Mouse (Mus musculus): Measurements from ENCODE around the gene Prdm5.

The Prdm5 gene

DNA sequence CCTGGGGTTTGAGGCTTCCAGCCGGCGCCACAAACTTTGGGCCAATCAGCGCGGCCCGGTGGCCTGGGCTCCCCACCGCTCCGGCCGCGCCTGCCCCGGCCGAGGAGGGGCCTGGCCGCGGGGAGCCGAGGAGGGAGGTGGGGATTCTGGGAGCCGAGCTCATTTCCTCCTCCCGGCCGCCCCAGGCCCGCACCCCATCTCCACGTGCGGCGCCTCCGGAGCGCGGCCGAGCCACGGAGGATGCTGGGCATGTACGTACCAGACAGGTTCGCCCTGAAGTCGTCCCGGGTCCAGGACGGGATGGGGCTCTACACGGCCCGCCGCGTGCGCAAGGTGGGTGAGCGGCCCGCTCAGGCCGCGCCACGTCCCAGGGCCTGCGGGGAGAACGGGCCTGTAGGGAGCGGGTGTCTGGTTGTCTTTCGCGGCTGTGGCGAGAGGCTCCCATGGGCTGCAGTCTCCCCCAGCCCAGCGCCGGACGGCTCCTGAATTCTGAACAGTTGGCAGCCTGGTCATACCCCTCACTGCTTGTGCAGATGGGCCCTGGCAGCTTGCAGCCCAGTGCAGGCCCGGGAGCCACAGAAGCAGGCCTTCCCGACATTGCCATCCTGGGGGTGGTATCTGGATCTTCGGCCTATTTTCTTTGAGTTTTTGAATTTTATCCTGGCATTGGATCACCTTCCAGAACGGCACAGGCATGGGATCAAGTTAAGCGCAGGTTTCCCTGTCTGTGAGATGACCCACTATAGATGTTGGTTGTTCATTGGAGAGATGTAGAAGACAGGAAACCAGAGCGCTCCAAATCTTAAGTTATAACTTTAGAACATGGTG lies at the start of gene Prdm5:
Prdm5 (plus strand) TSS at position 128 of the 828 bp plus-strand sequence.
- peak; percentile 84 to 89 for DNase-seq

DNA sequence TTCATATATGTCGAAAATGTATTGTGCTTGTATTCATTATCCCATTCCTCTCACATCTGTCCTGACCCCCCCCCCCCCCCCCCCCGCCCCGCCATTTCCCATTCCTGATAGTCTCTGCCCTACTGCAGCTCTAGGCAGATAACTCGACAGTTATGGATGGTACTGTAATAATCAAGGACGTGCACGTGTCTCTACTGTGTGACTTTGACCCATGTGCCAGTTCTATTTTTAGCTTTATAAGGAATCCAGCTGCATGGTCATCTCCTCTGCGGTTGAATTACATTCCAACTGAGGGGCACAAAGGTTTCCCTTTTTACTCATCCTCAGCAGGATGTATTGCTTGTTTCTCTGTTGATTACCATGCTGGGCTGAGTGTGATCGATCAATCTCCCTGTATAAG lies 39.3 kb upstream of the Prdm5 start:
- DNase-seq = no peak

DNA sequence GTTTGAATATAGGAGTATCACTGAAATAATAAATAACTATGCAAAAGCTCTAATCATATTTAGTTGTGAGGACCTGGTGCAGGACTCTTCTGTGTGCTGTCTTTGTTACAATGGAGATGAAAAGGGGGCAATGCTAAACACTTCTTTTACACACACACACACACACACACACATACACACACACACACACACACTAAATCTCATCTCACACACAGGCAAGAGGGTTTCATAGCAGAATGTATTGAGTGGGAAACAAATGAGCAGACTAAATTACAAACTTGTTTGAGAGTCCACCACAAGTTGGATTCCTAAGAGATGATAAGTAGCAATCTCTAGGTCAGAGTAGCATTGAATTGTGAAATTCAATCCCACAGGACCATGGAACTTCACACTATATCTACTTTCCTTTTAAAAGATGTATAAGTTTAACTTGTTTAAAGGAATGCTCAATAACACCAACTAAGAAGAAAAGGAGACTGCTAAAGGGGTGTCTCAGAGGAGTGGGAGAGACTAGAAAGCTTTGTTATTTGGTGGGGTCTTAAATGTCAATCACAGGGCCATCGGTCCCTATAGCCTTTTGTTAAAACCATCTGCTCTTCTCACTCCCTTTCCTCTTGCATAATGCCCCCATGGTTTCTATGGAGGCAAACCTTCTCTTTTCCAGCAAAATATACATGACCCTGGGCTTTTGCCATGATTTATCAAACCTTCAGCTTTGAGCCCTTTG lies 35.5 kb upstream of the Prdm5 start:
- no peak for DNase-seq

DNA sequence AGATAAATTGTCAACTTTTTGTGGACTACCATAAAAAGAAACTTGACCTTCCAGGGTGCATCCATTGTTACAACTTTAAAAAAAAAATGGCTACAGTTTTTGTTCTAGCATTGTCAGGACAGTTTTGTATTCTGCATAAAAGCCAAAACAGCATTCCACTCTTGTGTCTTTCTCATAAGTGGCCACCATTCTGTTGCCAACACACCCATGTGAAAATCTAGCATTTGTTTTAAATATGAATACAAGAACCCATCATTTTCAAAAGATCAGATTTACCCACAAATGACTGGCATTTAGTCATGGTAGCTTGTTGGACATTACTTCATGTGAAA lies 35.0 kb upstream of the Prdm5 start:
- no peak for DNase-seq

DNA sequence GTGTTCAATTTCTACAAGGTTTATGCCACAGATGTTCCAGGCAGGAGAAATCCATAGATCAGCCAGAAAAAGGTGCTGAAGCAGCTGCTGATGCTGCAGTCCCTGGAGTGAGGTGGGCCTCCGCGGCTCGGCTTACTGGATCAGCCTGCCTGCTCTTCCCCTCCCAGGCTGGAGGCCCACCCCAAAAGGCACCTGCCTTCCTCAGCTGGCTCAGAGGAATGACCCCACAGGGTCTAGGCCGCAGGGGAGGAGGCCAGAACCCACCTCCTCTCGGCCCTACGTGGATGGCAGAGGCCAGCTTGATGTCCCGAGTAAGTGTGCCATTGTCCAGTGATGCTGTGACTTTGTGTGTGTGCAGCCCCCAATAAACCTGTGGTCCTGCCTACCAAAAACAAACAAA lies 20.6 kb upstream of the Prdm5 start:
- no peak for DNase-seq

DNA sequence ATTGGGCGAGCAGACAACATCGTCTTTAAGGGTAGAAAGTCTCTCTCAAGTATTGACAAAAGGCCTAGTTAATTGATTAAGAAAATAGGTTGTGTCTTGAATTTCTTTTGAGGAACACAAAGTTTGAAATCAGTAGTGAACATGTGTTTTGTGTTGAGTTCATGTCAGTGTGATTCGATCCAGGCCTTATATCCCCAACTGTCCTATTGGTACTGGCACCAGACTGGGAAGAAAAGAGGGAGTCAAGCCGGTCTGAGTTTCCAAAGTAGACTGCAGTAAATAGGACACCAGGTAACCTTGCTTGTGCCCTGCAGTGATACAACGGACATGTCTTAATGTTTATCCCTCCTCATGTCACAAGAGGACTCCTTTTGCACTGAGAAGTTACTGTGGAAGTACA lies 19.6 kb upstream of the Prdm5 start:
- DNase-seq = no peak

DNA sequence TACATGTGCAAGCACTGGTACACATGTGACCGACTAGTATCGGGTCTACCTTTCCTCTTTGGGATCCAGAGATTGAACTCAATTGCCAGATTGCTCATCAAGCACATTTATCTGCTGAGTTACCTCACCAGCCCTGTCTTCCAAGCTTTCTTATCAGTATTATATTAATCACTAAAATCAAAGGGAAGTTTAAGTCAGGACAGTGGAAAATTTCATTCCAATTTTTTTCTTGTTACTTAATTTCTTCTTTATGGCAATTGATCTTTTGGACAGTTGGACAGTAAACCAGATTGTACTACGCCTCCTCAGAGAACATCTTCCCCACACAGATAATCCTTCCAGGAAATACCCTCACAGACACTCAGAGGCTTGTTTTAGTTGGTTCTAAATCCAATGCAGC lies 18.7 kb upstream of the Prdm5 start:
- no peak for DNase-seq

DNA sequence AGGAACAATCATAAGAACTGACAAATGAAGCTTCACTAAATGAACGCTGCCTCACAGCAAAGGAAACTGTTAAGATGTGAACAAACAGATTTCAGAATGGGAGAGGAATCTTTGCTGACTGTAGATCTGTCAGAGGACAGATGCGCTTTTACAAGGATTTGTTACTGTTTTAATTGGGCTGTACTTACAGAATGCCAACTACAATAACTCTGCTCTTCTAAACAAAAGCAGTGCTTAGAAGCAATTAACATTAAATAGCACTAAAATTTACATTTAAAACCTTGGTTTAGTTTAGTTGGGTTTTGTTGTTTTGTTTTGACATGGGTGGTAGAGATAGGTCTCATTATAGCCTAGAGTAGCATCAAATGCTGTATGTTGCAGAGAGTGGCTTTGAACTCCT lies 14.3 kb upstream of the Prdm5 start:
- no peak for DNase-seq

DNA sequence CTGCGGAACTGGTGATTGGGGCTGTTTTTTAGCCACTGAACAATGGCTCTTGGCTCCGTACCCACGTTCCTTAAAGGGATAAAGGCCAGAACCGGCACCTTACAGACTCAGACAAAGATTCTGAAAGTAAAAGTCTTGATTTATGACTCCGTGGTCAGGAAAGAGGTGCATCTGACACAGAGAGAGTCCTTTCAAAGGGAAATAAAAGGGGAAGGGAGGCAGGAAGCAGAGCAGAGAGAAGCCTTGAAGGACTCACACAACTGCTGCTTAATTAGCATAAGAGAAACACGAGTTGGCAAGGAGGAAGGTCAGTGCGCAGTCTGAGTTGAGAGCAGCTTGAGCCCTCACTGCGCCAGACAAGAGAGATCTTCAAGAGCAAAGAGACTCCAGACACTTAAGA lies 13.7 kb upstream of the Prdm5 start:
- DNase-seq = peak; percentile 47 to 65

DNA sequence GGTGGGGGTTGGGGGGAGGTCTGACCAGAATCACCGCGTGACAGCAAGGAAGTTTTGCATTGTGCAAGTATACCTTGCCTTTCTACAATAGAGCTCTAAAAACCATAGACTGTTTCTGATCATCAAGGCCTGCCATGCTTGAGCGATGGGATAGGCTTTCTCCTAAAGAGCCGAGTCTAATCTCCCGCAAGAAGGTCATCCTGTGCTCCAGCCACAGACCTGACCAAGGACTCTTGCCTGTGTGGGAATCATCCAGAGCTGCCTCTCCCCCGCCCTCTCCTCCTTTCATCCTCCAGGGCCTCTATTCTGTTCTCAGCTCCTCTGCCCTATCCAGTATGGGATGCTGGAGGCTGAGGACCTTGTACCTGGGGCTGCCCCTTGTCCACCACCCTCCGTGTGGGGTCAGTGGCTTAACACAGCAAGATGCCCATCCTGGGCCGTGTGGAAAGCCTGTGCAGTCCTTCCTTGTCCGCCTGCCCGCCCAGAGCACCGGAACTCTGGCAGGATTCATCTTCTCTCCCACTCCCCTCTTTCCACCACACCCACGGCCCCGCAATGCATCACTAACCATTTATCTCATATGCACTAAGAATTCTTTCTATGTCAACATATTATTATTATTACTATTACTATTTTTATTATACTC lies 12.9 kb upstream of the Prdm5 start:
- DNase-seq = no peak

DNA sequence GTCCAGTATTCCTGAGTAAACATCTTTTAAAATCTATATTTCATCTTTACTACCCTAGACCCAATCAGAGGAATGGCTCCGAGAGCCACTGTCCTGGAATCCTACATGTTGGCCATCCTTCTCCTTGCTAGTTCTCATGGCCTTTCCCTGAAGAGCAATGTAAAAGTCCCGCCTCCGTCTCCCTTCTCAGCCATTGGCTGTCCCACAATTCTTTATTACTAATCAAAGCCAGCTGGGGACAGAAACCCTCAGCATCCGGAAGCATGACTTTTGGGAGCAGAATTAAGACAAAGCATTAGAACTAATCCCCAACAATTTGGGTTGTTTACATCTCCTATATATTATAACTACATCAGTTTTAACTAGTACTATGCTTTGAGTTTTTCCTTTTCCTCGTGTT lies 10.9 kb upstream of the Prdm5 start:
- no peak for DNase-seq

DNA sequence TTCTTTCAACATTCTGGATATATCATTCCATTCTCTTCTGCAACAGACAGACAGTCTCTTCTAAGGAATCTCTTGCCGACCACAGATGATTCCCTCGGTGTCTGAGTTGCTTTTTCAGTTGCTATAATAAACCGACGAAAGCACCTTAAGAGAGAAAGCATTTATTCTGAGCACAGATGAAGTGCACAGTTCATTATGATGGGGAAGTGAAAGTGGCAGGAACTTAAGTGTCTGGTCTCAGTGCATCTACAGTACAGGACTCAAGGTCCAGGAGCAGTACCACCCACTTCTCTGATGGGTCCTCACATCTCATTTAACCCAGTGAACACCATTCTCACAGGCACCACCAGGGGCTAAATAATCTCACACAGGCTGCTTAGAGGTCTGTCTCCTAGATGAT lies 5.2 kb upstream of the Prdm5 start:
- no peak for DNase-seq

DNA sequence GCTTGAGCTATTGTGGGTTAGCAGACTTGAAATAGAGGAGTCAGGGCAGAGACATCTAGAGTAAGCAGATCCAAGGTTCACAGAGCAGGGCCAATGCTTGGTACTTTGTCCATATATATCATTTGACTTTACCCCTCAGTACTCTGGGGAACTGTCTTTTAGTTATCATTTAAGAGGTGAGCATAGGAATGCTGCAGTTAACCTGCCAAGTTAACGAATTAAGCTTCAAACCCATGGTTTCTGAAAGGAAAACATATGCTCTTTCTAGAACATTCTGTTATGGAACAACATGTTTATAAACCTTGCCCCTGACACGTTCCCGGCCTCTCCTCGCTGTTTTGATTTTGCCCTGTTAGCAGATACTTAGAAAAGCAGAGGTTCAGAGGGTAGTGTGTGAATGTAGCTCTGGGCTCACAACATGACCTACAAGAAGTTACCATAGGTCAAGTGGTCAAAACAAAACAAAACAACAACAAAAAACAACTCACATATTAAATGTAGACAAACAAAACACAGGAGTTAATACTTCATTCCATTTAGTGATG lies 973 bp downstream of the Prdm5 start:
- no peak for DNase-seq

DNA sequence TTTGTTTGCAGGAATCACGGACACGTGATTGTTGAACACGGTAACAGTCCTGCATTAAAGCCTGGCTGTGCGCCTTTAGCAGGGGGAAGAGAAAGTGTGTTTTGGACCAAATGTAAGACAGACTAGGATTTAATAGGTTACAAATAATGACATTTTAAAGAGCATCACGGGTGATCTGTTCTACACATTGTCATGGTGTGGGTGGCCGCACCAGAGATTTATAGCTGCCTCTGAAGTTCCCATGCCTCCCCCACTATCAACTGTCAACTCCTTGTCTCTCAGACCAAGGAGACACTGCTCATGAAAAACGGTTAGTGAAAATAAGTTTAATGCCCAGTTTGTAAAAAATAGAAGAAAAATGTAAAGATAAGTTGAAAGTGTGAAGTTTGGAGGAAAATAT lies 2.7 kb downstream of the Prdm5 start:
- DNase-seq = no peak

DNA sequence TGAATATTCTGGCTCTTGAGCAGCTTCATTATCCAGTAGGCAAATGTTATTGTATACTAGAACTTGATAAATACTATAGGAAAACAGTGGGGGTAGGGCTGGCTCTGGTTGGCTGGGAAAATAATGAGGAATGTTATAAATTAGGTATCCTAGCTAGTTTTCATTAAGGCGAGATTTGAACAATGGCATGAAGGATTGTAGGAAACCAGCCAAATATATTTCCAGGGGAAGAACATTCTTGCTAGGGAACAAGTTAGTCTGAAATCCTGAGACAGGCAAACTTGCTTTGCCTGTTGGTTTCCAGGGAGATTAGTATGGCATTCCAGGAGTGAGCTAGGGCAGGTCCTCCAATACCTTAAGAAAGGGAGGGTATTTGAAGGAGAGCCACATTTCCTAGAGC lies 4.9 kb downstream of the Prdm5 start:
- no peak for DNase-seq

DNA sequence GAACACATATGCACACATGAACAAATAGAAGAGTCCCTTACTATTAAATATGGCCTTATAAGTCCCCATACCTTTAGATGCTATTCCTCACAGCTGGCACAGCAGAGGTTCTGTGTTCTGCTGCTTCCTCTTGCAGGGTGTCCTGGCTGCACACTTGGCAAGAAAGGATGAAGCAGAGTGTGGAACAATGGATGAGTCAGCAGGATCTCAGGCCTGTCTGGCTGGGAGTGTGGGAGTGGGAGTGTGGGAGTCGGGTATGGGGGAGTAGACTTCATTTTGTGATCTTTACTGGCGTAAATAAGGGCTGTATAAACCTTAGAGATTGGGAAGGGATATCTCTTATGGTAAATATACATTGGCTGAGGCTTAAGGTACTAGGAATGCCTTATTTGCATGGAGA lies 14.1 kb downstream of the Prdm5 start:
- no peak for DNase-seq

DNA sequence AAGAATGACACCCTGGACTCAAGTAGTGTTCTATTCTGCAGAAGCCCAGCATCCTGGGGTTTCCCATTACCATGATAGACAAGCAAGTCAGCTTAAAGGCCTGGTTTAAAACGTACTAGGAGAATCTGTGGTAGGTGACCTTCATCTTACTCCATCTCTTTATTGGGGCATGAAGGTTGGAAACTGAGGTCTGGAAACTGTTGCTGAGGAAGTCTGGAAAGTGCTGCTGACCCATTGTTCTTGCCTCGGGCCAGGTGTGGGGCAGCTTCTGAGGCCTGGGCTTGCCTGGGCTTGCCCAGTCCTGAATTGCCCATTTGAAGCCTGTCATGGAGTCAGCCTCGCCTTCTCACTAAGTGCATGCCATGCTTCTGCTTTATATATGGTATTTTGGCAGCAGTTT lies 17.8 kb downstream of the Prdm5 start:
- DNase-seq = no peak

DNA sequence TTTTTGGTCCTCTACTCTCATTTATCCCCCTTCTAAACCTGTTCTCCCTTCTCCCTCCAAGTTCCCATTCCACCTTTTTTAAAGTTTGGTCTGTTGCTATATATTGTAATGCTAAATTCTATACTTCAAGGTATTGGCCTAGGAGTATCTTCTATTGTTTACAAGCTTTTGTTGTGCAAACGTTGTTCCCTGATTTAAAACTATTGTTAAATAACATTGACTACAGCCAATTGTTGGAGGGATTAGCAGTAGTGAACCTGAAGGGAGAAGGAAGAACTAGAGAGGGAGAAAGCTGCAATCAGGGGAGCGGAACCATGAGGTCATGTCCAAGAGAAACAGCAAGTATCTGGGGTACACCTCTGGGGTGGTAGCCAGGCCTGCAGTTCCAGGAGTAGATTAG lies 18.5 kb downstream of the Prdm5 start:
- DNase-seq = no peak

DNA sequence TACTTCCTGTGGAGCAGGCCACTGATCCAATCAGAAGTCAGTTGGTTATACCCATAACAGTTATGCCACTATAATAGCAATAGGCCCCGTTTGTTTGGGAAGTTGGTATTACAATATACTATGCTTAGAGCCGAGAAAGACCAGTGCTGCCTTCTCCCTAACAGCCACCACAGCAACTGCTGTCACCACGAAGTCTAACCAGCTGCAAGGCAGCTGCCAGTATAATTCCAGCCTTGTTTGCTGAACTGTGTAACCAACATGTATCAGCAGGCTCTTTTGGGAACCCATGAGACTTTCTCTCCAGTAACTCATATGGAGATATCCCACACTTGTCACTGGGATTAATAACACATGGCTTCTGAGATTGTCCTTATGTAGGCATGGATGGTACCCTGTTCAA lies 19.6 kb downstream of the Prdm5 start:
- no peak for DNase-seq

DNA sequence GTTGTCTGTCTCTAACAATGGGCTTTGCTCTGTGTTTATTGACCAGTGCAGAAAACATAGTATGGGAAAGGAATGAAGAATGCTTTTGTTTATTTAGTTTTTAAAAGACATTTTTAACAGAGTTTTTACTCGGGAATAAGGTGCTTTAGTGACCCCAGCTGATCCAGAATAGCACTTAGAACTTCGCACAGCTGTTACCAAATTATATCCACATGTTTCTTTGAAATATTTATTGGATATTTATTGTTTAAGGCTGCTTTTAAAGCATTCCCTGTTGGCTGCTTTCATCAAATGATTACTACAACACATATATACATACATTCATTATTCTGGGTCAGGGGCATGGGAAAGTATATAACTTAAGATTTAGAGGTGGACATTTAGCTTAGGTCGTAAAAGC lies 32.9 kb downstream of the Prdm5 start:
- DNase-seq = no peak

DNA sequence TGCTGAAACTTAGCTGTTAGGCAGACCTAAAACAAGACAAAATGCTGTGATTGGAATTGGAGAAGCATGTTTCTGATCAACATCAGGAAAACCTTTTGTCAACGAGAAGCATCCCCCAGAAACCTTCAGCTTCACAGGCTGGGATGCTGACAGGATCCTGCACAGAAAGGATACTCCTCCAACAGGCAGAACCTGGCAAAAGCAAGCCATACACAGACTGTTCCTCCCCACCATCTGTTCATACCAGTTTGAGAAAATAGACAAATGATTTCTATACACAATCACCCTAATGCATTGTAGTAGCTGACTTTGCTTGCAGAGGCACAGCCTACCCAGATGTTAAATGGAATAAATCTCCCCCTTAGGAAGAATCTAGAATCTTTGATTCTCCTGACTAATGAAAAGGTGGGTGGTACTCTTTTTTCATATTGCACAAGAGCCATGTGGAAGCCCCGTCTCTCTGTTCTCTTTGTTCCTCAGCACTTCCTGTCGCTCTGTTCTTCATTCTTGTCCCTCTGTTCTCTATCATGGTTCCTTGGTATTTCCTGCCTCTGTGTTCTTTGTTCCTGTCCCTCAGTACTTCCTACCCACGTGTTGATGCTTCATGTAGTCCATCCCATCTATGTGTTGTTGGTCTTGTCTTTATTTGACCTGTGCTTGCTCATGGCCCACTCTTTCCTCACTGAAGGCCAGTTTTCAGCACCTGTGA lies 39.4 kb downstream of the Prdm5 start:
- DNase-seq = peak; percentile 59 to 67

DNA sequence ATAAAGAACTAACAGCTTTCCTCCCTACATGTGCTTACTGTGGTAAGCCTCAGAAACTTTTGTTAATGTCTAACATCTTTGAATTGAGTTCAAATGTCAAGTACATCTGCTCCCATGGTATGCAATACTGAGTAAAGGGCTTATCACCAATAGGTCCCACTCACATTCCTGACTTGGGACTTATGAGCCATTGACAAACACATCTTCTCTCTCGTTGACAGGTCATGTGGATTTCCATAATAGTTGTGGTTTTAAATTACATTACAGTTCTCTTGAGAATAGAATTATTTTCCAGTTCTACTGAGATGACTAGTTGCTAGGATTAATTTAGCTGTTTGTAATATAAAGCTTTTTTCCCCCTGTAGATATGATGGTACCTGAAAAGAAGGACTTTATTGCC lies 49.9 kb downstream of the Prdm5 start:
- no peak for DNase-seq

DNA sequence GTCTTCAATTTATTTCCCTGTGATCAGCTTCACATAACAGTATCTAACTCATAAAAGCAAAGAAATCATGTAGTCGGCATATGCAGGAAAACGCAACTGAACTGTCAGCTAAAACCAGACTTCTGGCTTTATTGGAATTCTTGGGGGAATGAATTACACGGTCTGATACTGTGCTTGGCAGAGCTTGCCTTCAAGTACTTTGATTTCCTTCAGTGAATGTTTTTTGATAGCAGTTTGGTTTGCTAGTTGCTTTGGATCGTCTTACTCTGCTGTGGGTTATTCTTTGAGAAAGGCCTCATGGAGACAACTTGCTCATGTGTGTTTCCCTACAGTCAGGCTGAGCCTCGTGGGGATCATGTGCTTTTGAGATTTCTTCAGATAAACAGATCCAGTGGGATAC lies 52.7 kb downstream of the Prdm5 start:
- no peak for DNase-seq
